Mouse (Mus musculus) urinary bladder, postnatal 0 days (tissue): ENCODE results near the gene Pdss2. TPM values are rescaled to one million over a fixed set of nuclear protein-coding genes. Genes with fewer than 3 reads are reported as not detected.

Experiments used
- polyA plus RNA-seq: library from polyadenylated mRNA; unstranded; fragments of >200 nt; fragmentation: Nextera tagmentation; extraction: Ambion mirVana; gene quantifications from 2 replicates; pipeline ENCODE4 v1.2.1, GENCODE M21; 2015

The Pdss2 gene
- polyA plus RNA-seq = 7.5 and 9.5 TPM in 2 replicates

DNA sequence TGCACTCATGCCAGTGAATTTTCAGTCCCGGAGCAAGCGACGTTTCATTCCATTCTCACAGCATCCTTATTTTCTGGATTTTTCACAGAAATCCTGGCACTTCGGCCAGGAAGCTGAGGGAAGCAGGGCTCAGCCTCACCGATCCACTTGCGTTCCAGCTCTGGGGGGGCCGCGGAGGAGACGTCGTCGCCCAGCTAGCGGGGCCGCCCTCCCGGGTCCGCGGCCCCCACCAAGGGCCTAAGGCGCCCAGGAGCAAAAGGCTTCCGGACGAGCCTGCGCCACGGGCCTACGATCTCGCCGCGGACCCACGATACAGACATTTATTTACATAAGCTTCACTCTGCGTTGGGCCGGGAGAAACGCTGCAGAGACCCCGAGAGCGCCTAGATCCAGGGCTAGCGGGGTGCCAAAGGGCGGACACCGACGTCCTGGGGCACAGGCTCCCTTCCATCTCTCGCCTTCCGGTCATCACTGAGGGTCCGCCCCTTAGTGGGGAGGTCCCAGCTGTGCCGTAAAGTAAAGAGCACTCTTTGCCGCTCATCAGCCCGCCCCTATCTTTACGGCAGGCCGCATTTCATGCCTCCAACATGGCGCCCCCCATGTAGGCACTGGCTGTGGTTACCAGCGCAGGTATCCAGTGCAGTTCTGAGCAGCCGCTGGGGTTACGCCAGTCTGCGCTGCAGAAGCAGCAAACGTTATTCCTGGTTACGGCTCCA, at the start of gene Pdss2:
Pdss2 (plus strand) TSS at position 577 of the 716 bp plus-strand sequence.

DNA sequence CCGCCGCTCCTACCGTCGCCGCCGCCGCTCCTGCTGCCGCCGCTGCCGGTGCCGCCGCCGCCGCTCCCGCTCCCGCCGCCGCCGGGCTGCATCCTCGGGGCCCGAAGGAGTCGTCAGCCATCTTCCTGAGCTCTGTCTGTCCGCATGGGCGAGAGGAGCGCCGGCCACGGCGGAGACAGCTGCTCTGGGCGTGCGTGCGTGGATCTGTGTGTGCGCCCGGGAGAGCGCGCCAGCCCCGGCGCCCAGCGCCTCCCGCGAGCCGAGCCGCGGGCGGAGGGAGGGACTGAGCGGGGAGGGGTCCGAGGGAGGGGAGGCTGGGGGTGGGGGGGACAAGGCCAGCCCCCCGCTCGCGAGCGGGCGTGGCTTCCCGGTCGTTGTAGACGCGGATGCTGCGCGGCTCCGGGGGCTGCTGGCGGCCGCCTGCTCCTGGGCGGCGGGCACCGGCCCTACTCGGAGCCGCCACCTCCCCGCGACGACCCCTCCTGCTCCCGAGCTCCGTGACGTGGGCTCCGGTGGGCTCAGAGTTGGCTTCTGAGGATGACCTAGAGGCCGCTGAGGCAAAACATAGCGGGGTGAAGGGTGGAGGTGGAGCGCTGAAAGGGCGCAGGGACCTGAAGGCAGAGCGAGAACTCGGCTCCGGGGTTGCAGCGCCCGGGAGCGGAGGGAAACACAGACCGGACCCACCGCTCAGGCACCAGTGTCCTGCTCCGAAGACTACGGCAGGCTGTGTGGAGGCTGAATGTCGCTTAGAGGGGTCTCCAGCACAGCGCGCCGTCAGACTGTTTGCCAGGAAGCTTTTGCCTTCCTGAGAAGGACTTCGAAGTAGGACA, 46.7 kb upstream of the Pdss2 start, which contains the start of the genes Sobp and 9030612E09Rik:
Sobp (minus strand) TSS at position 205 of the 830 bp plus-strand sequence.
9030612E09Rik (plus strand) TSS at position 379 of the 830 bp plus-strand sequence.

DNA sequence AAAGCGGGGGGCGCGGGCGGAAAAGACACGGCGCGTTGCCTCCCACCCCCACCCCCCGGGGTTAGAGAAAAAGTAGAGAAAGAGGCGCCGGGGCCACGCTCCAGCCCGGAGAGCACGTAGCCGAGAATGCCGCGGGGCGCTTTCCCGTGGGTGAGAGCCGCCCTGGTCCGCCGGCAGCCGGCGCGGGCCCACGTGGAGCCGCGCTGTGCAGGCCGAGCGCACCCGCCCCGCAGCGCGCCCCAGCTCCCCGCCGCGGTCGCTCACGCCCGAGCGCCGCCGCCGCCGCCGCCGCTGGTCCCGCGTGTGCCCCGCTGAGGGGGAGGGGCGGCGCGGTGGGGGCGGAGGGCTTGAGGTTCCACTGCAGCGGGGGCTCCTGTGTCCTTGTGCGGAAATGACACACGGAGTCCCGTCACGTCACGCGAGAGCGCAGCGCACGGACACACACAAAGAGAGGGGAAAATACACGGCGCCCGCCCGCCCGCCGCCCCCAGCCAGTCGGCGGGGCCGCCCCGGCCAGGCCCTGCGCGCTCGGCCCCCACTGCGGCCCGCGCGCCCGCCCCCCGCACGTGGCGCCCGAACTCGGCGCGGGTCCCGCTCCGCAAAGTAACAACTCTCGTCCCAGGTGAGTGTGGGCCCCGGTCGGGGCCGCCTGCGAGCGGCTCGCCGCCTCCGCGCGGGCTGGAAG, 257.6 kb downstream of the Pdss2 start, which contains the start of gene Bend3:
Bend3 (plus strand) TSS at position 81 of the 685 bp plus-strand sequence.

Other genes with a start within 250 kb of the Pdss2 start
- gene Sobp, start 47.0 kb upstream of the Pdss2 start, polyA plus RNA-seq = 0.47 and 0.52 TPM in 2 replicates
- 0.17 and 0.33 TPM in 2 replicates for gene 9030612E09Rik, start 46.8 kb upstream of the Pdss2 start, polyA plus RNA-seq